Mouse (Mus musculus) testis, postnatal 14 days (tissue): Measurements from ENCODE around the gene Fkbp10.

Experiments
- DNase-seq: peaks from one replicate; pipeline ENCODE4 v3.0.0; 2021; ENCODE audit warnings: low spot score

The Fkbp10 gene

DNA sequence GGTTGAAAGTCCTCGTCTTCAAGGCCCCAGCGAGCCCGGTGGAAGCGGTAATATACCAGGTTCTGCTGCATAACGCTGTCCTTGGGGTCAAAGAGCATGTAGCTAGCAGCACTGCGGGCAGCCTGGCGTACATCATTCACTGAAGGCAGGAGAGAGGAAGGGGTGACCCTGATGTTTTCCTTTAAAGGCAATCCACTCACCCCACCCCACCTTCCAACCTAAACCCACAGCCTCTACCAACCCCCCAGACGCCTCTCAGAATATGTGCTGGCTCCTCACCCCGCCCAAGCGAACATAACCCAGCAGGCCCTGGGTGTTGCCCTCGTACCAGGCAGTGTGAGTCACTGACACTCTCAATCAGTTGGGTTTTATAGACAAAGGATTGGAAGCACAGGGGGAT is 3.8 kb upstream of the Fkbp10 start:
- DNase-seq: no peak

DNA sequence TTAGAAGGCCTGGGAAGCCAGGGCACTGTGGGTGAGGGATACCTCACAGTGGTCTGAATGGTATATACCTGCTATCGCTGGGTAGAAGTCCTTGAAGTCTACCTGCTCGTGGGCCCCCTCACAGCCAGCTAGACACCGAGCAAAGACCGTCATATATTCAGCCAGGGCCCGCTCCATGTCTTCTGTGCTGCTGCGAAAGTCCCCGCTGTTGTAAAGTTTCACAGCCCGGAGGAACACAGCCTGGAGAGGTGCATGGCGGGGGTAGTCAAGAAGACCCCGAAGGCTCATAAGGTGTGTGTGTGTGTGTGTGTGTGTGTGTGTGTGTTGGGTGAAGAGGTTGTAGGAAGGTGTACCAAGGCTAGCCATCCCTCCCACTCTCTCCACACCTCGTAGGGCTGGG is 2.0 kb upstream of the Fkbp10 start:
- DNase-seq: no peak

DNA sequence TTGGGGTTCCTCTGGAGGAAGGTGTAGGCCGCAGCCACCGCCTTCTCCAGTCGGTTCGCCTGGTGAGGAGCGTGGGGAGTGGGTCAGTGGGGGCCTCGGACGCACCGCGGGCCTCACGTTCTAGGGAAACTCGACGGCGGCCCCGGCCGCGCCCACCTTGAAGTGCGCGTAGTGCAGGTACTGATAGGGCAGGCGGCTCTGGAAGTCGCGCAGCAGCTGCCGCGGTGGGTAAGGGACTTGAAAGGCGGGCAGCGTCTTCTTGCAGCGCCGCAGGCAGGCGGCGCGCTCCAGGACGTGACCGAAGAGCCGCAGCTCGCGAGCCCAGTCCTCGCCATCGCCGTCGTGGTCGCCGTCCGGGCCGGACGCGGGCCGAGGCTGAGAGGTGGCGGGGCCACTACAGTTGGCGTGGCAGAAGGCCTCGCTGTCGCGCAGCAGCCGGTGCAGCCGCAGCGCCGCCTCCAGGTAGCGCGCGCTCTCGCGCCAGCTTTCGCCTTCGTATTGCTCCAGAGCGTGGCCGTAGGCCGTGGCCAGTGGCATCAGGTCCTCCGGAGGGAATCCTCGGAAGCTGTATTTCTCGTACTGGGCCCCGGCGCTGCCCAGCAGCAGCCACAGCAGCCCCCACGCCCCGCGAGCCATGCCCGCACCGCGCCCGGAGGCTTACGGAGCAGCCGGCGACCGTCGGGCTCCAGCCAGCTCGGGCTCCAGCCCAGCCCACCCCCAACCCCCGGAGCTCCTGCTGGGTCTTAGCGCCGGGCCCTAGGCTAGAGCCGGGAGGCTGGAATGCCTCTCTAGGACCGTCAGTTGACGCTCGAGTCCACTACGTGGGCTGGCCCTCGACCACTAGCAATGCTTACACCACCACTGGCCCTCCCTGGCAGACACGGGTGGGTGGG is 1.2 kb upstream of the Fkbp10 start, which contains the start of gene P3h4:
TSS of gene P3h4 (minus strand) at position 816 of the 893 bp plus-strand sequence.
- peak; percentile 83 for DNase-seq

DNA sequence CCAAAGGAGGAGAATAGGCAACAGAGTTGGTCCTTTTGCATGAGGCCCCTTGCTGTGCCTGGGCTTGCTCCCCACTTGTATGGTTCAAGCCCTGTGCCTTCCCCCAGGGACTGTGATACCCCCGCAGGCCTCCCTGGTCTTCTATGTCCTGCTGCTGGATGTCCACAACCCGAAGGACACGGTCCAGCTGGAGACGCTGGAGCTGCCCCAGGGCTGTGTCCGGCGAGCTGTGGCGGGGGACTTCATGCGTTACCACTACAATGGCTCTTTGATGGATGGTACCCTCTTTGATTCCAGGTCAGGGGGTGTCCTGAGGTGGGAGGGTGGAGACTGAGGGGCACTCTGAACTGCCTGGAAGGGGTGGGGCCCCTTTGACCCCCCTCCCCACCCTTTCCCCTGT is 6.0 kb downstream of the Fkbp10 start:
- no peak for DNase-seq

DNA sequence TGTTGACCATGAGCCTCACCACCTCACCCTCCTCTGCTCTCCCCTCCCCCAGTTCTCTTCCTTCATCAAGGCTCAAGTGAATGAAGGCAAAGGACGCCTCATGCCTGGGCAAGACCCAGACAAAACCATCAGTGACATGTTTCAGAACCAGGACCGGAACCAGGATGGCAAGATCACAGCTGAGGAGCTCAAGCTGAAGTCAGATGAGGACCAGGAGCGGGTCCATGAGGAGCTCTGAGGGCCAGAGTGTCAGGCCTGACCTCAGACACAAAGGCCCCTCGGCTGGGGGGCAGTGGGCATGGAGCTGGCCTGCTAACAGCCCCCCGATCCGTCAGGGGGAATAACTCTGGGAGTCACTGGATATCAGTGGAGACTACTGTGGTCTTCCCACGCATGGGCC is 8.3 kb downstream of the Fkbp10 start:
- no peak for DNase-seq

DNA sequence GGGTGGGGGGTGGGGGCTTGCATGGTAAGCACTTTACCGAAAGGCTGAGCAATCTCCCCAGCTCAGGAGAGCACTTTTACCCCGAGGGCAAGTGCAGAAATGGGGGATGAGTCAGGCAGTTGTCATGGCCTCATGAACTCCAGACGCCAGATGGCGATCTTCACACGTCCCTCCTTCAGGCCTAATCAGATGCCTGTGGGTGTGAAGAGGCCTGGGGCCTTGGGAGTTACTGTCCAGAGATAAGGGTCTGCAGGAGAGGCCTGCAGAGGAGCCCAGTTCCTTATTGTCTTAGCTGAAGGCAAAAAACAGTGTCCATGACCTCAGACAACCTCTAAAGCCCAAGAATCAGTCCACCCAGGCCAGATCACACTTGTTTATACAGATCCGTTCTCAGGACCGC is 10.4 kb downstream of the Fkbp10 start:
- DNase-seq: peak; percentile 83

DNA sequence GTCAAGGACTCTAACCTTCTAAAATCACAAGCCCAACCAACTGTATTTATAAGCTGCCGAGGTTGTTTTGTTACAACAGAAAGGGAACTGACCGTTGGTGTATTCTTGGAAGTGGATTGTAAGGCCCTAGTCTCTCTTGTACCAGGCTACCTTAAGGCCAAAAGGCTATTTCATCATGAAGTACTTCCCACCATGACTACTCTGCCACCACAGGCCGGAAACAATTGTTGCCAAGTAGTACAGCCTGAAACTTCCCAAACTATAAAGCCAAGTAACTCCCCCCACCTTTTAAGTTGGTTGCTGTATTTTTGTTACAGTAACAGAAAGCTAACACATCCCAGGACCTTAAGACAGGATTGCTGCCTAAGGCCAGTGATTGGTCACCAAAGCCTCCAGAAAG is 11.3 kb downstream of the Fkbp10 start:
- DNase-seq: peak; percentile 53

DNA sequence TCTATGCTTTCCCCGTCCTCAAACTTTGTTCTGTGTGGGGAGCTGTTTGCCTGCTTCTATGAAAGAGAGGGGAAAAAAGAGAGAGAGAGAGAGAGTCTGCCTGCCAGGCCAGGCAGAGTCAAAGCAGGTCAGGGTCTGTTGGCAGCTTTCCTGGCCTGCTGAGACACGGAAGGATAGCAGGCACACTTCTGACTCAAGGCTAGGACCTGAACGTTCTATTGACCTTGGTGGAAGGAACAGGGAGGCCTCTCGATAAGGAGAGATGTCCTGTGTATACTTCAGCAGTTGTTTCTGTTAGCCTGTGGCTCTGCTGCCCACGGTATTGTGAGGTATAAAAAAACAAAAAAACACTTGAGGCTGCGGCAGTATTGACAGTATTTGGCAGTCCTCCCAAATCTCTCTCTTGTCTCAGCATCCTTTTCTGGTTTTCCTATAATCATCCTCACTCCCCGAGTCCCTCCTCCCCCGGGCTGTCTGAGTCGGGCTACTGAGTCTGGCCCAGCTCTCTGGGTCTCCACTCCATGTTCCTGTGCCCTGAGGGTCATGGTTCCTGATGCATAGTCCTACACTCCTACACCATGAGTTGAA is 13.2 kb downstream of the Fkbp10 start:
- DNase-seq: peak; percentile 88

DNA sequence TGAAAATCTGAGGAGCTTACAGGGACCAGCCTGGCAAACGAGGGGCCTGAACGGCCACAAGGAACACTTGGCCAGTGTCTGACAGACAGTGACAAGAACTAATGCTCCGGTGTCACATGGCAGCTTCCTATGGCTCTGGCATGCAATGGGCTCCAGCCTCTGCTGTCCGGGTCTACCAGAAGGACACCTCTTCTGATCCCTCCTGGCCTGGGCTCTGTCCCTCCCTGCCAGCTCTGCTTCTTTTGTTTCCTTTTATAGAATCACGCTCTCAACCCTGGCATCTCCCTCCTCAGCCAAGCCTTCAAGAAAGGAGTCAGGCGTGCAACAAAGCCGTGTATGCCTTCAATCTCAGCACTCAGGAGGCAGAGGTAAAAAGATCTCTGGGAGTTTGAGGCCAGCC is 14.6 kb downstream of the Fkbp10 start:
- no peak for DNase-seq

DNA sequence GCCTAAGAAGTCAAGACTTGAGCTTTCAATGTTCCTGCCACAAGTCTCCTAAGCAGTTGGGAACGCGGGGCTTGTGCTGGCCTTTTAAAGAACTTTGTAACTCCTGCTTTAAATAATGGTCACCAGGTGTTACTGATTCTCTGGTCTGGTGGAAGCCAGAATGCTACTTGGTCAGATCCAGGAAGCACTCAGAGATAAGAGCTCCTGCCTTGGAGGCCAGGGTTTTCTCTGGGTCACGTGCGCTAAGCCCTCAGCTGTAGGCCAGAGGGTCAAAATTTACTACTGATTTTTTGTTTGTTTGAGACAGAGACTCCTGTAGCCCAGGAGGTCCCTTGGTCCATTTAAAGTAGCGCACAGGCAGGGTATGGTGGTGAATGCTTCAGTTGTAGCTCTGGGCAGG is 16.5 kb downstream of the Fkbp10 start:
- no peak for DNase-seq

DNA sequence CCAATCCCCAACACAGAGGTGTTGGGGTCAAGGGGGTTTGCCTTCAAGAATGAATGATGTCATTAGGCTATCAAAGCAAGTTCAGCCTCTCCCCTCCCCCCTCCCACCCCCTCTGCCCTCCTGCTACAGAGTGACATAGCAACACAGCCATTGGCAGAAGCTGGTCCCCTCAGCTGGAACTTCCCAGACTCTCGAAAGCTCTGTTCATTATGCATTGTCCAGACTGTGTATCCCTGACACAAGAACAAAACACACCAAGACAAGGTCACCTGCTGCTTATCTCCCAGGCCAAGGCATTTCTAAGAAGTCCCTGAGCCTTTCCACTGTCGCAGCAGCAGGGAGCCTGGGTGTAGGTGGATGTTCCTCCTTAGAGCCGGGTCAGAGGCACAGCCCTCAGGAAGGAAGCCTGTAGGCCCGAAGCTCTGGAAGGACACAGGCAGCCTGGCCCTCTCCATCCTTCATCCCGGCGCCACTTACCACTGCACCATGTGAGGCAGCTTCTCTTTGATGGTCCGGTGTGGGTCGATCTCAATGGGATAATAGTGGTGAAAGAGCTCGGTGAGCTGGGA is 20.3 kb downstream of the Fkbp10 start:
- peak; percentile 52 for DNase-seq

DNA sequence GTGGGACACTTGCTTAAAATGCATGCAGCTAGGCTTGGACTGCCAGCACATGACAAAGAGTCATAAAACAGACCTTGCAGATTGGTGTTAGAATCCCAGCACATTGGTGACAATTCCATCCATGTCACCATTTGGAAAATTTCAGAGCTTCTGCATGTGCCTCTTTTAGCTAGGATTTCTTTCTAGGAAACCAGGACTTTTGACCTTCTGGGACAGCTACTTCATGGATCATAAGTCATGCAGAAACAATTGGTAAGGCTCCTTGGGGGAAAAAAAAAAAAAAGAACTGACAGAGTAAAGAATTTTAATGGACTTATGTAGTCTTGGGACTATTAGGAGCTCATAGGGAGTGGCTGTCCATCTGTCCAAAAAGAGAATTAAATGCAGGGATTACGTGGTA is 22.4 kb downstream of the Fkbp10 start:
- DNase-seq: no peak

DNA sequence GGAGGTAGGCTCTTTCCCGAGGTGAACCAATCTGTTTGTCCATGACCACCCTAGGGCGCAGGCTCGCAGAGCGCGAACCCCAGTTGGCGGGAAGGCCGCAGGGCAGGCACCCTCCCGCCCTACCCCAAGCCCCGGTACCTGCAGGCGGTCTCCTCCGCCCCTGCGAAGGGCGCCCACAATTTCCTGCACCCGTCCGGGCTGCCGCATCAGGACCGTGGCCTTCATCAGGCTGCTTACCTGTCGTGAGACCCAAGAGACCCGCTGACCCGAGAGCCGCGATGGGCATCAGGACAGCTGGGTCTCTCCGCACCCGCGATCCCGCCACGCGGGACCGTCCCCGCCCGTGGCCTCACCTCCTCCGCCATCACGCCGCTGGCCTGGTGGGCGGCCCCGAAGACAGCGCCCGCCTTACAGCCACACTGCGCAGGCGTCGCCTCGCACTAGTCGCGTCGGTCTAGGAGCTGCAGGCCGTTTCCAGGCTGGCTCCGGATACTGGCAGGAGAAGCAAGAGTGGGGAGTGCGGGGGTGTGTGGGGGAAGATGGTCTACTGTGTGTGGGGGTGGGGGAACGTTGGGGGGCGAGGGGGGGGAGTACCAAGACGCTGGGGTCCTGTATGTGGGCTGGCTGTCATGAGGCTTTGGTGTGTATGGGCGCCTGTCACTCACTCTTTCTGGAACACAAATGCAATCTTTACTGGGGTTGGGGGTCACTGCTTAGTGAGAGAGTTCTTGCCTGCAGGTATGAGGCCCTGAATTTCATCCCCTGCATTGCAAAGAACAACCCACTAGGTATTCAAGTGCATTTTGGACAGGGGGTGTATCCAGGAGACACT is 25.4 kb downstream of the Fkbp10 start:
- DNase-seq: peak; percentile 81

DNA sequence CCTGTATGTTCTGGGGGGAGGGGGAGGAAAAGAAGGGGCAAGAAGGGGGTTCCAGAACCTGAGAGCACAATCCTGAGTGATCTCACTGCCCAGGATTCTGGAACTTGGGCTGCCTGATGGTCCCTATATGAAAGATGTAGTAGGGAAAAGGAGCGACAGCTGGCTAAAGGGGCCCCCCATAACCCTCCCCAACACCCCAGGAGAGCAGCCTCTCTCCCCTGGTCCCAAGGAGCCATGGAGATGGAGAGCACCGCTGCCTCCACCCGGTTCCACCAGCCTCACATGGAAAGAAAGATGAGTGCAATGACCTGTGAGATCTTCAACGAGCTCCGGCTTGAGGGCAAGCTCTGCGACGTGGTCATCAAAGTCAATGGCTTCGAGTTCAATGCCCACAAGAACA is 26.3 kb downstream of the Fkbp10 start, which contains the start of the genes Nt5c3b and Klhl10:
TSS of gene Nt5c3b (minus strand) at position 12 of the 400 bp plus-strand sequence.
TSS of gene Klhl10 (plus strand) at position 121 of the 400 bp plus-strand sequence.
- no peak for DNase-seq

DNA sequence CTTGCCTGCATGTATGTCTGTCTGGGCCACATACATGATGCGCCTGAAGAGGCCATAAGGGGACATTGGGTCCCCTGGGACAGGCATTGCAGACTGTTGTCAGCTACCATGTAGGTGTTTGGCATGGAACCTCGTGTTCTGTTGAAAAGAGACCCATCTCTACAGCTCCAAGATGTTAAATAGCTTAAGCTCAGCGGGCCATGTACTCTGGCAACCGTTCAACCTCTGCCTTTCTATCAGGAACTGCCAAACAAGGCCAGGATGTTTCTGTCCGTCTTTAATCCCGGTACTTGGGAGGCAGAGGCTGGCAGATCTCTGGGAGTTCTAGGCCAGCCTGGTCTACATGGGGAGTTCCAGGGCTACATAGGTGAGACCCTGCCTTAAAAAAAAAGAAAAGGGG is 27.1 kb downstream of the Fkbp10 start:
- DNase-seq: no peak

DNA sequence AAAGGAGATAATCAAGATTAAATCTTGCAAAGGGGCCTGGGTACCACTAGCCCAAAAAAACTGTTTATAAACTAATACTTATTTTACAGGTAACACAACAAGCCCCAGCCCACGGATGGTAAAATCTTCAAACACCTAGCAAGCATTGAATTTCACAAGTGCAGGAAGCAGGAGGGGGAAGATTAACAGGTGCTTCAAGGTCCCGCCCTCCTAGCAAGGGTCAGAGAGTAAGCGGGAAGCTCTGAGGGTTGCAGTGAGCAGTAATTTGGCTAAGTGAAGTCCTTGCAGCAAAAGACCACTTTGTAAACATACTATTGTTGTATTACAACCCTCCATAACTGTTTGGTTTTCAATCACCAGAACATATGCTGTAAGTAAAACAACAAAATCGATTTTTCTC is 41.8 kb downstream of the Fkbp10 start:
- no peak for DNase-seq

DNA sequence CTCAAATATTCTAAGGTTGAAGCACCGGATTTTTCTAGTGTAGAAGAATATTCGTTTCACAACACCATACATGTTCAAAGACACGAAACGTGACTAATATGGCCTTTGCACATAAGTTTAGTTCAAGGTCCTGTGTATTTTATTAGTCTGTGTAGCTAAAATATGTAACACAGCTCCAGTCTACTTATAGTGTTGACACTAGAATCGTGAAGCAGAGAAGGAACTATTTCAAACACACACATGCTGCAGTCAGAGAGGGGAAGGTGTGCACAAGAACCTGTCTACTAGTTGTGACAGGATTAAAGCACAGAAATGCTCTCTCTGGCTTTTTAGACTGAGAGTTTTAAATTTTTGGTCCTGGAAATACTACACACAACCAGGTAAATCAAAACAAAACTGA is 42.2 kb downstream of the Fkbp10 start:
- no peak for DNase-seq

DNA sequence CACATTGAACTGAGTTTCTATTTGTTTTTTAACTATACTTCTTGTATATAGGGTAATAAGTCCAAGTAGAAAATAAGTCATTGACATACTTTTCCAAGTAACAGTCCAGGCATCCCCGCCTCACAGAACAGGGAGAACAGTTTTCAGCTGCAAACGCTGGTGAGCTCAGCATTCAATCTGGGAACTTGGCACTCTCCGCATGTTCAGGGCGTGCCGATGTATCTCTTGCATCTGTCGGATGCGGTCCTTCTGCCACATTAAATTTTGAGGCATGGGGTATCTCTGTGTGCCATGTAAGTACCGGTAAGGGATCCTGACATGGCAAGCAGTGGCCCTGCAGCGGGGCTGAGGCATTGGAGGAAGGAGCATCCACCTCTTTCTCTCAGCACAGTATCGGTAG is 47.2 kb downstream of the Fkbp10 start:
- DNase-seq: no peak

DNA sequence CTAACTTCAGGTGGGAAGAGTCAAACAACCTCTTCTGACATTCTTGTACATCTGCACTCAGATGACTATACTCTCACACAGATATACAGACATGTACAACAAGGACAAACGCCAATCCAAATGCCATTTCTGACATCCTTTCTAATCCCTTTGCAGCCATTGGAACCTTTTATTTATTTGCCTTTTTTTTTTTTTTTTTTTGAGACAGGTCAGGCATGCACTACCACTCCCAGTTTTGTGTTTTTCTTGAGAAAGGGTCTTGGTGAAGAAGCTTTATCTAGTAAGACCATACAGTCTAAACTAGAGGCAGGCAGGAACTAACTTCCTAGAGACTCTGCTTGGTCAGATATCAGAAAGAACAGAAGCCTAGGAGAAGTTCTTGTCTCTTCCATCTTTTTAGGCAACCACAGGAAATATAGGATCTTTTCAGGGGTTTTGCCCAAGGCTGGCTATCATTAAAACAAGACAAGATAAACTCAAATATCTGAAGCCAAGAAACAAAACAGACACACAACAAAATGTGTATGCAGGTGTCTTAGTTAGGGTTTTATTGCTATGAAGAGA is 49.8 kb downstream of the Fkbp10 start:
- no peak for DNase-seq

DNA sequence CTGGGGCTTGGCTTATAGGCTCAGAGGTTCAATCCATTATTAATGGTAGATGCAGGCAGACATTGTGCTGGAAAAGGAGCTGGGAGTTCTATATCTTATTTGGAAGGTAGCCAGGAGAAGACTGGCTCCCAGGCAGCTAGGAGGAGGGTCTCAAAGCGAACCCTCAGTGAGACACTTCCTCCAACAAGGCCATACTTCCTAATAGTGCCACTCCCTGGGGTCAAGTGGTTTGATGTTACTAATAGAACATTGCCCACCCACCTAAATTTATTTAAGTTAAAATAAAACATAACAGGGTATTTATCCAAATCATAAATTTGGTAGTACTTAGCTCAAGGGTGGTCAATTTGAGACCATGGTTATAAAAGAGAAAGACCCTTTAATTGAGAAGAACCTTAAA is 50.3 kb downstream of the Fkbp10 start:
- DNase-seq: no peak

DNA sequence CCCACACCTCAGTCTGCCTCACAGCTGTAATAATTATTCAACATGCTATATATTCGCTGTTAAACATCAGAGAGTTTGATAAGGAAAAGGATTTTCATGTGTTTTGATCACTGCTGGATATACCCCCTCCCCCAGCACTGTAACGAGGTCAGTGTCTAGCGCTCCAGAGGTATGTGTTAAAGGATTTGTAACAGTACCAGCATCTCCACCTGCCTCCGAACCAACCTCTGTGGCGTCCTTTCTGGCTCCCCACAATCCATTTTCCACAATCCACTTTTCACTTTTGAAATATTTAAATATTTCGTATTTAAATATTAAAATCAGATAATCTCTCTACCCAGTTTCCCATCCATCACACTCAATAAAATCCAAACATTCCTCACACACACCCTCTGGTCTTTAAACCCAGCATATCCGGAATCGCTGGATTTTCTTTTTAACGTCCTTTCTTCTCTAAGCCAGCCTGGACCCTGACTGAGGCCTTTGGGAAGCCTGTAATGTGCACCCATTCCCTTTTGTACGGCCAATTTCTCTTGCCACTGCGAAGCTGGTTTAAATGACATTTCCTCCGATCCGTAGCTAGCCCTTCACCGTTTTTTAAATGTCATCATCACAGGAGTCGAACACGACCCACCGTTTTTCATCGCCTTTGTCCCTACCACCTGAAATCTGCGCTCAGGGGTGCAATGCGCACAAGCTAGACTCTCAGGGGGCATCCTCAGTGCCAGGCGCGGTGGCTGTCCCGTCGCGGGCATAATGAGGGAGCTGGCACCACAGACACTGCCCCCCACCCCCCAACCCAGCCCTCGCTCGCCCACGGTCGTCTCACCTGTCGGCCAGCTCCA is 56.1 kb downstream of the Fkbp10 start:
- DNase-seq: no peak
